Mouse (Mus musculus) olfactory bulb, adult 2 months (tissue): ENCODE data around the gene Myrip. TPM values are rescaled to one million over a fixed set of nuclear protein-coding genes. Genes with fewer than 3 reads are reported as not detected.
"Not testable (repeated sequence)": the region's sequence is repeated elsewhere in the genome, so short reads cannot be mapped to it uniquely, and the experiment has no call there.

ENCODE experiments used
- H3K27ac ChIP-seq: fragments of 200-500 bp; 2 replicates; pipeline ENCODE4 v1.5.1; 2012; ENCODE audit warnings: low read depth, low read length; ENCODE audit not compliant: insufficient read depth
- H3K4me1 ChIP-seq: fragments of 200-500 bp; 2 replicates; pipeline ENCODE4 v1.6.1; 2012; ENCODE audit warnings: low read length; ENCODE audit not compliant: control insufficient read depth, insufficient read depth
- H3K4me3 ChIP-seq: fragments of 200-500 bp; 2 replicates; pipeline ENCODE4 v1.5.1; 2012; ENCODE audit warnings: mild to moderate bottlenecking, low read depth, low read length, moderate library complexity; ENCODE audit not compliant: insufficient read depth
- CTCF ChIP-seq: fragments of 200-500 bp; IDR thresholded peaks from 2 replicates; pipeline ENCODE4 v1.5.1; 2012; ENCODE audit warnings: low read depth, mild to moderate bottlenecking, low read length, moderate library complexity; ENCODE audit not compliant: insufficient read depth
- POLR2A ChIP-seq: fragments of 200-500 bp; IDR thresholded peaks from 2 replicates; pipeline ENCODE4 v1.6.1; 2012; ENCODE audit warnings: mild to moderate bottlenecking, low read depth, low read length, moderate library complexity; ENCODE audit not compliant: insufficient read depth
- WGBS: fragments of 180-500 bp; shearing (Covaris S2); methylation state at CpG from one replicate; pipeline ENCODE4 v1.1.7; 2018; 5-methylcytosine and 5-hydroxymethylcytosine counted together
- polyA plus RNA-seq: library from polyadenylated mRNA; stranded (reverse); fragments of >200 nt; gene quantifications from 2 replicates; pipeline ENCODE4 v1.2.4, GENCODE M21; 2012; ENCODE audit warnings: low replicate concordance; ENCODE audit not compliant: missing spikeins, insufficient read depth, insufficient read length

Gene Myrip
- polyA plus RNA-seq, 1 experiment: not detected

GRCm38 (mm10) chr9:120320573-120320972 lies 19.3 kb downstream of the Myrip start:
- TF ChIP-seq POLR2A: no peak
- no peak for TF ChIP-seq CTCF
- Histone ChIP-seq H3K4me3 (no peak overlapping the region), H3K27ac (no peak overlapping the region), H3K4me1 (peaks cover 2% of the 10 kb centered on the region; the same call in 1 of the 2 replicates)
- 98% methylated on average over 2 of the region's 2 CpGs for WGBS

- no peak for TF ChIP-seq POLR2A
- no peak for TF ChIP-seq CTCF
- H3K27ac ChIP-seq: no peak overlapping the region
- WGBS: 57% methylated on average over 15 of the region's 15 CpGs
These were observed 21.6 kb downstream of the Myrip start for GRCm38 (mm10) chr9:120322702-120323426.

GRCm38 (mm10) chr9:120331048-120331447 lies 29.7 kb downstream of the Myrip start:
- 93% methylated on average over 3 of the region's 3 CpGs for WGBS
- not testable (repeated sequence) for H3K27ac ChIP-seq, H3K4me3 ChIP-seq, H3K4me1 ChIP-seq

More at GRCm38 (mm10) chr9:120322702-120323426, 21.6 kb downstream of the Myrip start:
- Histone ChIP-seq H3K4me1 (peaks cover 2% of the 10 kb centered on the region; the same call in 1 of the 2 replicates), H3K4me3 (no peak overlapping the region)

- Histone ChIP-seq H3K27ac (no peak overlapping the region), H3K4me3 (no peak overlapping the region), H3K4me1 (0 out of 2 replicates have a peak, but pooled peaks cover 2% of the 10 kb centered on the region)
- TF ChIP-seq POLR2A: no peak
- no peak for TF ChIP-seq CTCF
- WGBS: 65% methylated on average over 4 of the region's 4 CpGs
These were observed 36.9 kb downstream of the Myrip start for GRCm38 (mm10) chr9:120338172-120338571.

GRCm38 (mm10) chr9:120339975-120340695 lies 38.8 kb downstream of the Myrip start:
- no peak overlapping the region for H3K4me3 ChIP-seq
- 0 out of 2 replicates have a peak, but pooled peaks cover 2% of the 10 kb centered on the region for H3K4me1 ChIP-seq
- no peak overlapping the region for H3K27ac ChIP-seq
- 79% methylated on average over 10 of the region's 10 CpGs for WGBS
- no peak for TF ChIP-seq CTCF

- TF ChIP-seq CTCF: no peak
- TF ChIP-seq POLR2A: no peak
These were observed 41.9 kb downstream of the Myrip start for GRCm38 (mm10) chr9:120343123-120343790.

GRCm38 (mm10) chr9:120345651-120346151 lies 44.4 kb downstream of the Myrip start:
- no peak for TF ChIP-seq CTCF
- TF ChIP-seq POLR2A: no peak
- H3K27ac ChIP-seq: 0 out of 2 replicates have a peak overlapping the region, but pooled peaks have one; percentile 1
- H3K4me1 ChIP-seq: peaks cover 3% of the 10 kb centered on the region; the same call in 1 of the 2 replicates
- H3K4me3 ChIP-seq: no peak overlapping the region
- WGBS: 35% methylated on average over 5 of the region's 5 CpGs

More at GRCm38 (mm10) chr9:120343123-120343790, 41.9 kb downstream of the Myrip start:
- peaks cover 3% of the 10 kb centered on the region; the same call in 1 of the 2 replicates for H3K4me1 ChIP-seq
- no peak overlapping the region for H3K4me3 ChIP-seq
- 53% methylated on average over 4 of the region's 4 CpGs for WGBS
- H3K27ac ChIP-seq: no peak overlapping the region

GRCm38 (mm10) chr9:120349145-120349544 lies 47.8 kb downstream of the Myrip start:
- Histone ChIP-seq H3K4me3 (no peak overlapping the region), H3K4me1 (peaks cover 3% of the 10 kb centered on the region; the same call in 1 of the 2 replicates), H3K27ac (no peak overlapping the region)
- TF ChIP-seq CTCF (no peak), POLR2A (no peak)
- WGBS: 49% methylated on average over 4 of the region's 4 CpGs
